Mouse (Mus musculus) heart, embryonic 16.5 days (tissue): ENCODE data around the gene Pawr. TPM values are rescaled to one million over a fixed set of nuclear protein-coding genes. Genes with fewer than 3 reads are reported as not detected.

Experiments used
- ATAC-seq: fragments of 200-750 bp; cut with Nextera tagmentation; replicated peaks from 2 replicates; pipeline ENCODE4 v1.8.0; 2017; ENCODE audit warnings: moderate number of reproducible peaks; ENCODE audit not compliant: insufficient read depth, low FRiP score; ENCODE audit errors: extremely low read depth
- H3K27ac ChIP-seq: fragments of 300-500 bp; sonication (generic); 2 replicates; pipeline ENCODE4 v1.5.1; 2014; ENCODE audit warnings: mild to moderate bottlenecking, low read length, control low read depth, moderate library complexity
- H3K27me3 ChIP-seq: fragments of 300-500 bp; sonication (generic); 2 replicates; pipeline ENCODE4 v1.6.1; 2014; ENCODE audit warnings: low read length, mixed read lengths; ENCODE audit not compliant: control insufficient read depth, insufficient read depth
- H3K36me3 ChIP-seq: fragments of 300-500 bp; sonication (generic); 2 replicates; pipeline ENCODE4 v1.6.1; 2014; ENCODE audit not compliant: control insufficient read depth, insufficient read depth
- H3K4me1 ChIP-seq: fragments of 300-500 bp; sonication (generic); 2 replicates; pipeline ENCODE4 v1.6.1; 2014; ENCODE audit warnings: low read length, mixed read lengths; ENCODE audit not compliant: control insufficient read depth, insufficient read depth
- H3K4me2 ChIP-seq: fragments of 300-500 bp; sonication (generic); 2 replicates; pipeline ENCODE4 v1.6.1; 2014; ENCODE audit warnings: low read depth, mild to moderate bottlenecking, control low read depth, low read length
- H3K4me3 ChIP-seq: fragments of 300-500 bp; sonication (generic); 2 replicates; pipeline ENCODE4 v1.5.1; 2014; ENCODE audit warnings: mild to moderate bottlenecking, control low read depth, low read length
- H3K9ac ChIP-seq: fragments of 300-500 bp; sonication (generic); 2 replicates; pipeline ENCODE4 v1.6.1; 2014; ENCODE audit warnings: low read length, control low read depth
- H3K9me3 ChIP-seq: fragments of 300-500 bp; sonication (generic); replicated peaks from 2 replicates; pipeline ENCODE4 v1.6.1; 2016; ENCODE audit warnings: low read length; ENCODE audit not compliant: control insufficient read depth
- WGBS: fragments of 180-500 bp; shearing (Covaris S2); extraction: QIAGEN DNeasy Blood & Tissue Kit; methylation state at CpG from one replicate; pipeline ENCODE4 v1.1.7; 2014; 5-methylcytosine and 5-hydroxymethylcytosine counted together
- microRNA-seq: library from miRNA; unstranded; fragments of <30 nt; microRNA quantifications from one replicate; pipeline ENCODE4, GENCODE M21; 2017
- polyA plus RNA-seq: library from polyadenylated mRNA; unstranded; fragments of >200 nt; fragmentation: Nextera tagmentation; extraction: Ambion mirVana; gene quantifications from 2 replicates; pipeline ENCODE4 v1.2.1, GENCODE M21; 2015

Pawr gene
- polyA plus RNA-seq, 1 experiment from 2014 or later: 4.1 TPM

DNA sequence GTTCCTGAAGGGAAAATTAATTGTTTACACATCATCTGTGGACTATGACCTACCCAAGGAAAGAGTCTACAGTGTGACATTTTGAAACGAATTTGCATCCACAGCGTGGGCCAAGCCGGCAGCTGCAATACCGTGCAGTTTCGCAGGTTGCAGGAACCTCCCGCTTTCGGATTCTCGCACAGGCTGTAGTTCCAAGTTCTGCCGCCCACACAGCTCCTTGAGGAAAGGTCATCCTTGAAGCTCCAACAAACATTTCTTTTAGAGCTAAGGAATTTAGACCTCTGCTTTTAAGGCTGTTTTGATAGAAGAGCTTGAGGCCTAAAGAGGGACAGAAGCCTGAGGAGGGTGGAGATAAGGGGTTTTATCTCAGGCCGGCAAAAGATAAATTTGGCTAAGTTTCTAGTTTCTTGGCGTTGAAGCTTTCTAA lies 122.8 kb downstream of the Pawr start:
- Histone ChIP-seq H3K9ac (no peak overlapping the region), H3K9me3 (no peaks in the 10 kb centered on the region), H3K27me3 (no peaks in the 10 kb centered on the region), H3K36me3 (no peaks in the 10 kb centered on the region), H3K4me1 (no peaks in the 10 kb centered on the region), H3K4me2 (no peak overlapping the region), H3K4me3 (no peak overlapping the region), H3K27ac (no peak overlapping the region; the same call in 1 of the 2 replicates)
- 51% methylated on average over 11 of the region's 11 CpGs for WGBS
- ATAC-seq: 0 out of 2 replicates have a peak, but pooled peaks have one; percentile 14

DNA sequence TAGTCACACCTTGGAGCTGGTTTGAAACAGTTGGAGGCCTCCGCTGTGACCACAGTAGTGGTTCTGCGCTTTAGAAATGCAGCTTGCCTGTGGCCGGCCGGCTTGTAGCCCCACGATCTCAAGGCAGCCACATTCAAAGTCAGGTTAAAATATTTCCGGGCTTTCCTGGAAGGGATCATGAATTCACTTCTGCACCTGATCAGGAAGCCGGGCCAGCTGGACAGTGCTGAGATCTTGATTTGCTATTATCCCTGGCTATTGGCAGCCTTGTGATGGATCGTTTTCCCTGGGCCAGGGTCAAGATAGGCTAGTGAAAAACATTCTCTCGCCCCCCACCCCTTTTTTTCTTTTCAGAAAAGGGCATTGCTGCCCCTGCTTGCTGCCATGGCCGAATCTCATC lies 123.3 kb downstream of the Pawr start:
- no peak overlapping the region for H3K4me3 ChIP-seq
- no peak overlapping the region for H3K9ac ChIP-seq
- H3K27ac ChIP-seq: peak overlapping the region; percentile 3; the same call in 1 of the 2 replicates
- H3K4me1 ChIP-seq: no peaks in the 10 kb centered on the region
- 0 out of 2 replicates have a peak, but pooled peaks have one; percentile 10 for ATAC-seq
- no peaks in the 10 kb centered on the region for H3K36me3 ChIP-seq
- WGBS: 57% methylated on average over 10 of the region's 10 CpGs
- H3K9me3 ChIP-seq: no peaks in the 10 kb centered on the region
- H3K4me2 ChIP-seq: no peak overlapping the region
- H3K27me3 ChIP-seq: no peaks in the 10 kb centered on the region

DNA sequence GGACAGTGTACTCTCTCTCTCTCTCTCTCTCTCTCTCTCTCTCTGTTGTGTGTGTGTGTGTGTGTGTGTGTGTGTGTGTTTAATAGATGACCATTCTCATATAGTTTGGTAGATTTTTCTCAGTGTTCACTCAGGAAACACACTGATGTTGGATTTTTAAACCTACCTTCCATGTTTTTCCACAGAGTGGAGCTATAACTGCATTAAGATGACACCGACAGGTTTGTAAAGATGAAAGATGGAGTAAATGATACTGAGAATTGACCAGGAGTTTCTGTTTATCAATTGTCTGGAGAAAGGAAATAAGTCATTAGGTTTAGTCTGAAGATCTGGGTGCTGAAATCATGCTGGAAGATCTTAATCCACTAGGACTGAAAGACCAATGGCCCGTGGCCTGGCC lies 124.0 kb downstream of the Pawr start:
- ATAC-seq: no peak
- H3K36me3 ChIP-seq: no peaks in the 10 kb centered on the region

DNA sequence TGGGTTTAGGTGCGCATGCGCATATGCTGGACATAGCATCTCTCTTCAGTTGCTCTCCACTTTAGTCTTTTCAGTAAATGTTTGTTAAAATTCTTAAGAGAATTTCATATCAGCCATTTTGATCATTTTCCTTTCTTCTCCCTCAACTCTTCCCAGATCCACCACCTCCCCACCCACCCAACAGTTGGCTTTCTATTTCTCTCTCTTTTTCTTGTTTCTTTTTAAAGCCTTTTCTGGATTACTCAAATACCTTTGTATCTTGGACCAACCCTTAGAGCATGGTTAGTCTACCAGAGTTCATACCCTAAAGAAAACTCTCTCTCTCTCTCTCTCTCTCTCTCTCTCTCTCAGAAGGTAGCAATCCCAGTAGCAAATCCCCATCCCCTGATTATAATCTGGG lies 125.1 kb downstream of the Pawr start:
- Histone ChIP-seq H3K4me3 (no peak overlapping the region), H3K4me1 (no peaks in the 10 kb centered on the region), H3K9ac (no peak overlapping the region), H3K27ac (no peak overlapping the region), H3K27me3 (no peaks in the 10 kb centered on the region), H3K9me3 (no peaks in the 10 kb centered on the region), H3K4me2 (no peak overlapping the region), H3K36me3 (no peaks in the 10 kb centered on the region)
- ATAC-seq: no peak
- WGBS: 100% methylated on average over 2 of the region's 2 CpGs

More for the DNA sequence above, 124.0 kb downstream of the Pawr start:
- H3K4me1 ChIP-seq: no peaks in the 10 kb centered on the region
- no peak overlapping the region for H3K27ac ChIP-seq
- 78% methylated on average over 2 of the region's 2 CpGs for WGBS
- no peaks in the 10 kb centered on the region for H3K27me3 ChIP-seq
- no peak overlapping the region for H3K4me3 ChIP-seq
- no peak overlapping the region for H3K4me2 ChIP-seq
- no peaks in the 10 kb centered on the region for H3K9me3 ChIP-seq
- H3K9ac ChIP-seq: no peak overlapping the region

DNA sequence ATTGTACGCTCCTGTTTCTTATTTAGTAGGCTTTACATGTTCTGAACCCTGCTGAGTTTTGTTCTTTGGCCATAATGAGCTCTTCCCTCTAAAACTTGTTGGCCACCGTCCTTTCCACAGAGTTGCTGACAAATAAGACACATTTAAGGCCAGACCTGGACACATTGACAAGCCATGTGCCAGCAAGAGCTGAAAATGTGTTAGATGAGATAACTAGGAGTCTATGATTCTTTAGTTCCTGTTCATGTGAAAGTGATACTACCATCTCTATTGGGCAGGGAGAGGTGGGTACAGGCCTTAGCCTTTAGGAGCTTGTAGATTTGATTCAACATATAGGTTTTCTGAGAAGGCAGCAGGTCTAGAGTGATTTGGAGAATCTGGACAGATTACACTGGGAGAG lies 129.9 kb downstream of the Pawr start:
- H3K9ac ChIP-seq: no peak overlapping the region
- no peak overlapping the region for H3K4me2 ChIP-seq
- H3K27ac ChIP-seq: no peak overlapping the region
- H3K4me3 ChIP-seq: no peak overlapping the region
- 79% methylated on average over 2 of the region's 2 CpGs for WGBS
- no peak for ATAC-seq
- no peaks in the 10 kb centered on the region for H3K4me1 ChIP-seq
- no peaks in the 10 kb centered on the region for H3K27me3 ChIP-seq
- no peaks in the 10 kb centered on the region for H3K9me3 ChIP-seq
- no peaks in the 10 kb centered on the region for H3K36me3 ChIP-seq

Small RNA genes lying within 50 kb of the gene (microRNA-seq; reads per million reads assigned to microRNA genes)
- gene Gm25591: not detected

Other genes with a start within 250 kb of the Pawr start
- 91.0 and 95.4 TPM in 2 replicates for gene Ppp1r12a, start 169.9 kb upstream of the Pawr start, polyA plus RNA-seq